Mouse (Mus musculus) liver, adult 2 months (tissue): ENCODE data around the gene Klhl7.

Experiments
- CTCF ChIP-seq: fragments of 200-500 bp; IDR thresholded peaks from 2 replicates; pipeline ENCODE4 v1.5.1; 2011; ENCODE audit warnings: low read depth, low read length, control low read depth
- POLR2A ChIP-seq: fragments of 200-500 bp; IDR thresholded peaks from 2 replicates; pipeline ENCODE4 v1.6.1; 2011; ENCODE audit warnings: low read length, control low read depth; ENCODE audit not compliant: insufficient read depth; ENCODE audit errors: extremely low read depth

DNA sequence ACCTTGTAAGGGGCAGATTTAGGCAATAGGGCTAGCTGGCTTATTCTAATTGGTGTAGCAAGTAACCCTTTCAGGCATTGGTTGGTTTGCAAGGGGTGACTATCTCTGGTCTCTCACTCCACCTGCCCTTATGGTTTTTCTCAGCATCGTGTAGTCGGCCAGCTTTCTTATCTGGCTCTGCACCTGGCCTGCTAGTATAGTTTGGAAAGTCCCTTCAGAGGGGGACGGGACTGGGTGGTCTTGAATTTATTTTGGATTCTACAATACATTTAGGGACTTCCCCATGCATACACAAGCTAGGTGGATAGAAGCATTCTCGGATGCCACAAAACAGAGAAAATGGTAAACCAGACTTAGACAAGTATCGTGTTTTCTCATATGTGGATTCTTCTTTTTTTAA is 46.6 kb downstream of the Klhl7 start:
- TF ChIP-seq CTCF, result no peak
- no peak for TF ChIP-seq POLR2A
